Mouse (Mus musculus): Measurements from ENCODE around the gene Hist1h2bf.
"Not testable (repeated sequence)": the region's sequence is repeated elsewhere in the genome, so short reads cannot be mapped to it uniquely, and the experiment has no call there.

Gene Hist1h2bf

GRCm38 (mm10) chr13:23543965-23544786 is 29.8 kb downstream of the Hist1h2bf start, which contains the start of gene Hist1h3f:
Hist1h3f (plus strand) TSS chr13:23544052.
- DNase-seq (ENCODE audit: low spot score in 2 of 2): peak; percentile 67 to 77

- DNase-seq (ENCODE audit: low spot score in 2 of 2): peak; percentile 62 to 67
Measured at GRCm38 (mm10) chr13:23542999-23543607, 30.9 kb downstream of the Hist1h2bf start, which contains the start of gene Hist1h2bh. Hist1h2bh (minus strand) TSS chr13:23543392.

- DNase-seq (ENCODE audit: low spot score in 2 of 2): not testable (repeated sequence)
Measured at GRCm38 (mm10) chr13:23542225-23542980, 31.6 kb downstream of the Hist1h2bf start.

- no peak for DNase-seq (ENCODE audit: low spot score in 2 of 2)
Measured at GRCm38 (mm10) chr13:23541497-23541896, 32.5 kb downstream of the Hist1h2bf start.

- not testable (repeated sequence) for DNase-seq (ENCODE audit: low spot score in 2 of 2)
Measured at GRCm38 (mm10) chr13:23539821-23540220, 34.2 kb downstream of the Hist1h2bf start.

GRCm38 (mm10) chr13:23538249-23538648 is 35.7 kb downstream of the Hist1h2bf start:
- no peak for DNase-seq (ENCODE audit: low spot score in 2 of 2)

GRCm38 (mm10) chr13:23537006-23537710 is 36.8 kb downstream of the Hist1h2bf start:
- DNase-seq (ENCODE audit: low spot score in 2 of 2): no peak

- DNase-seq (ENCODE audit: low spot score in 2 of 2): no peak
Measured at GRCm38 (mm10) chr13:23536076-23536822, 37.7 kb downstream of the Hist1h2bf start.

GRCm38 (mm10) chr13:23535137-23536075 is 38.6 kb downstream of the Hist1h2bf start, which contains the start of gene Hist1h3g:
Hist1h3g (plus strand) TSS chr13:23535422.
- peak; percentile 73 to 82 for DNase-seq (ENCODE audit: low spot score in 2 of 2)

- DNase-seq (ENCODE audit: low spot score in 2 of 2): no peak
Measured at GRCm38 (mm10) chr13:23534368-23535131, 39.4 kb downstream of the Hist1h2bf start.

GRCm38 (mm10) chr13:23533560-23534367 is 40.2 kb downstream of the Hist1h2bf start, which contains the start of gene Hist1h2af:
Hist1h2af (plus strand) TSS chr13:23533906.
- DNase-seq (ENCODE audit: low spot score in 2 of 2): peak; percentile 56 to 68

GRCm38 (mm10) chr13:23532262-23533075 is 41.5 kb downstream of the Hist1h2bf start:
- no peak for DNase-seq (ENCODE audit: low spot score in 2 of 2)

GRCm38 (mm10) chr13:23530901-23531875 is 42.8 kb downstream of the Hist1h2bf start, which contains the start of gene Hist1h4h:
Hist1h4h (plus strand) TSS chr13:23531050.
- DNase-seq (ENCODE audit: low spot score in 2 of 2): peak; percentile 93 to 95

- peak; percentile 58 to 62 for DNase-seq (ENCODE audit: low spot score in 2 of 2)
Measured at GRCm38 (mm10) chr13:23530181-23530900, 43.7 kb downstream of the Hist1h2bf start.

Data from spleen, postnatal 14 days (tissue).